Mouse (Mus musculus): Measurements from ENCODE around the gene Nlrc4.

DNA sequence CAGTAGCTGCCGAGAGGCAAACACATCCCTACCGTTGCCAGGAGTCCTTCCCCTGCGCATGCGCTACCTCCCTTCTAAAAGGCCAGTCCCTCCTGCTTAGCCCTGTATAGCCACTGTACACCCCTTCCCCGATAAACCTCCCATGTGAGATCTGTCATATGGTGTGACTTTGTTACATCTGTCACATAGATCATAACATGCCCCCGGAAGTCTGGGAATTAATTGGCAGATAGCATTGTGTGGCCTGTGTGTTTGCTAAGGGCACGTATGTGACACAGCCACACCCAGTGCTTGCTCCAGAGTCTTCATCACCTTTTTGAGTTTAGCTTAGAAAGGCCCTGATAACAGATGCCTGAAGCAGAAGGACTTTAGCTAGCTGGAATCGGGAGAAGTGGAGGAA is 28.9 kb downstream of the Nlrc4 start:
- TF ChIP-seq CTCF (conservative IDR thresholded peaks at IDR 0.05; ENCODE audit: low read length) (no peak), POU5F1 (IDR thresholded peaks at IDR 0.05; ENCODE audit: borderline replicate concordance, low read length) (no peak)
